Mouse (Mus musculus): ENCODE measurements around the gene Lat.

- TF ChIP-seq POLR2A (IDR thresholded peaks at IDR 0.05; ENCODE audit: extremely low read depth, insufficient read depth, low read length) = no peak
- 0 out of 2 replicates have a peak, but pooled peaks have one; percentile 5 for TF ChIP-seq CTCF (IDR thresholded peaks at IDR 0.05; ENCODE audit: low read depth, low read length)
Observed at GRCm38 (mm10) chr7:126375012-126375411, 5.6 kb upstream of the Lat start.
